Mouse (Mus musculus): ENCODE data around the gene Rnf38. TPM values are rescaled to one million over a fixed set of nuclear protein-coding genes. Genes with fewer than 3 reads are reported as not detected.

The Rnf38 gene
- polyA plus RNA-seq, 1 experiment from 2014 or later: 40.1 TPM

GRCm38 (mm10) chr4:44078358-44078933 lies 155.1 kb downstream of the Rnf38 start:
- H3K27me3 ChIP-seq: no peaks in the 10 kb centered on the region
- no peak overlapping the region for H3K4me2 ChIP-seq
- H3K9me3 ChIP-seq (replicated peaks): no peaks in the 10 kb centered on the region
- no peaks in the 10 kb centered on the region for H3K4me1 ChIP-seq
- ATAC-seq: no peak
- H3K9ac ChIP-seq: no peak overlapping the region
- WGBS: 88% methylated on average over 7 of the region's 7 CpGs
- H3K27ac ChIP-seq: no peak overlapping the region
- no peak overlapping the region for H3K4me3 ChIP-seq
- H3K36me3 ChIP-seq (ENCODE audit: poor library complexity, severe bottlenecking): no peaks in the 10 kb centered on the region

Small RNAs within 50 kb of the gene (microRNA-seq; reads per million reads assigned to microRNA genes)
- not detected for gene Mir5106

Other genes starting within 250 kb of the Rnf38 start
- 249 and 262 TPM in 2 replicates for gene Clta, start 229.3 kb downstream of the Rnf38 start, polyA plus RNA-seq (2015; fragmentation: Nextera tagmentation; extraction: Ambion mirVana)
- 18.0 and 19.3 TPM in 2 replicates for gene Gne, start 149.6 kb downstream of the Rnf38 start, polyA plus RNA-seq (2015; fragmentation: Nextera tagmentation; extraction: Ambion mirVana)
- gene Melk, start 67.1 kb upstream of the Rnf38 start, polyA plus RNA-seq (2015; fragmentation: Nextera tagmentation; extraction: Ambion mirVana): 45.2 and 50.2 TPM in 2 replicates